Mouse (Mus musculus) 416B (cell line): ENCODE measurements at regions not wholly inside any gene's neighbourhood (a gene's known extent, or its start where the extent isn't known, plus 50 kb on each side); places are given as distances from the start of the nearest gene placed in this dataset.
A peak's percentile ranks its signal among the peaks of the same experiment; 100 is the strongest.

Source experiments
- DNase-seq: peaks from one replicate; pipeline ENCODE4 v3.0.0; 2011; ENCODE audit warnings: low read depth

GRCm38 (mm10) chr16:68704569-68704968, 1083.9 kb upstream of the Cadm2 start:
- no peak for DNase-seq

- no peak for DNase-seq
These were observed 1046.3 kb upstream of the Cadm2 start for GRCm38 (mm10) chr16:68666972-68667538.

GRCm38 (mm10) chr16:68658436-68658835, 1037.7 kb upstream of the Cadm2 start:
- no peak for DNase-seq

GRCm38 (mm10) chr16:68627976-68628375, 1007.3 kb upstream of the Cadm2 start:
- no peak for DNase-seq

- DNase-seq = peak; percentile 86
These were observed 993.3 kb upstream of the Cadm2 start for GRCm38 (mm10) chr16:68614041-68614440.
